Mouse (Mus musculus) cerebellum, adult 9-11 months (tissue): ENCODE measurements at regions not wholly inside any gene's neighbourhood (a gene's known extent, or its start where the extent isn't known, plus 50 kb on each side); places are given as distances from the start of the nearest gene placed in this dataset.

Experiments used
- DNase-seq: peaks from one replicate; pipeline ENCODE4 v3.0.0; 2022

GRCm38 (mm10) chr12:58901931-58902330 lies 109.9 kb downstream of the Sec23a start:
- DNase-seq, result no peak

GRCm38 (mm10) chr12:58875808-58876207 lies 136.0 kb downstream of the Sec23a start:
- no peak for DNase-seq

GRCm38 (mm10) chr12:58872465-58872864 lies 139.4 kb downstream of the Sec23a start:
- no peak for DNase-seq

DNA sequence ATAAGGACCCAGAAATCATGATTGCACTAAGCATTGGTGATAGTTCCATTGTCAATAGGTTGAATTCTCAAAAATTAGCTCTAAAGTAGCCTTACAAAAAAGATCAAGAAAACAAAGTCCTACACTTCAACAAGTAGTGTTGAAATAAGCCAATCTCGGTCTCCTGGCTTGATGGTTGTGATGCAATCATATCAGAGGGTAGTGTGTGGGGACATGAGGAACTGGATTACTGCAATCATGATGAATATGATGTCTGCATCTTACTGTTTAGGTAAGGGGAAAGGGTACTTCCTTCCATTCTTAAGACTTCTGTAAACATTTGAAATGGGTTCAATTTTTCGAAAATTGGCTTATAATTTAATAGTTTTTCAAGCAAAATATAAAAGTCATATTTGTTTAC lies 155.3 kb downstream of the Sec23a start:
- DNase-seq, result no peak

DNA sequence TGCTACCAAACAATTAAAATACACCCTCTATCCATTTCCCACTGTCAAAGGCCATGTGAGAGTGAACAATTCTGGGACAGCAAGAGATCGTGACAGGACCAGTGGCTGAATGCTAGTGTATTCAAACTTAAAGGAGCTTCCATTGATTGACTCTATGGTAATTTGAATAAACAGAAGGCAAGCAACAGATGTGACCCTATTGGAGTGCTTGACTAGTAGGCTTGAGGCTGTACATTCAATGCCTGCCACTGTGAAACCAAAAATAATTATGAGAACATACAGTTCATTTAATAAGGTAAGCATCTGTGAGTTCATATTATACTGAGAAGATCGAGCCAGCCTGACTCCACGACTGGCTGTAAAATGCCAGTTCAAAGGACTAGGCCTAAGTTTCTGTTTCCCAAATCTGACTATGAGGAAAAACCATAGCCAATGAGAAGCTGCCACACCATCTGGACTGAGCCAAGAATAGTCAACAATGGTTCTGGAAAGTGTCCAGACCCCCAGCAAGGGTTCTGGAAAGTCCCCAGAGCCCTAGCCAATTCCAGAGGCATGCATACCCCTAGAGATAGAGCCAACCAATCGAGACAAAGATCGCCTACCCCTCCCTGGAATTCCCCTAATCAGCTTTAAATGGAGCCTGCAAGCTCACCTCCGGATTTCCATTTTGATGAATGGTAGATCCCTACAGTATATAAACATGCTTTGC lies 160.0 kb downstream of the Sec23a start:
- peak; percentile 12 for DNase-seq

GRCm38 (mm10) chr12:58829656-58830055 lies 182.2 kb downstream of the Sec23a start:
- DNase-seq, result no peak

DNA sequence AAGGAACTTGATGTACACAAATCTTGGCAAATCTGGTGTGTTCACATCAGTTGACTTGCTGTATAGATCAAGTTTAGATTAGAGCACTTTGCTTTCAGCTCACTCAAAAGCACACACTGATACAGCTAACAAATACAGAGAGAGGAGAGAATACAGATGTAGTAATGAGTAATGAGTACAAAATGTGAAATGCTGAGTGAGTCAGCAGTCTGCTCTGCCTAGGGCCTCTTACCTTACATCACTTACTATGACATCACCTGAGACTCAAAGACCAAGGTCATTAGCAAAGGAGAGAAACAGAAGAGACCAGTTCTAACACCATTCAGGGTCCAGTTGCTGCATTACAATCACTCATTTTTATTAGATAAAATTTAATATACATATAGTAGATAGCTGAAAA lies 184.0 kb downstream of the Sec23a start:
- DNase-seq, result no peak

- DNase-seq, result no peak
Observed at GRCm38 (mm10) chr12:58825139-58825921, 186.5 kb downstream of the Sec23a start.

DNA sequence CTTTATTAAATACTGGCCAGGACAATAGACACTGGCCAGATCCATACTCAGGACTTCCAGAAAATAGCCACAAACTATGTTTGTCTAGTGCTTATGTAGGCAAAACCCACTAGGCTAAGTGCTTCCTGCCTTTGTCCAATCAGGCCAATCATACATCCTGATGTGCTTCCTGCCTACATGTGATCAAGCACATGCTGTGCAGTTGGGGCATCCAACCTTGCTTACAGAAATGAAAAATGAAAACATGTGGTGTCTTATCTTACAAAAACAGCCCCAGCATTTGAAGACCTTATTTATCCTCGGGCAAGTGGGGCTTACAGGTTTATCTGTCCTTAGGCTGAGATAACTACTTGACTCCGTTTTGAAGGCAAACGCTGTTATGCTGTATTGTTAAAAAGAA lies 188.8 kb downstream of the Sec23a start:
- no peak for DNase-seq

GRCm38 (mm10) chr12:58804068-58804467 lies 207.7 kb downstream of the Sec23a start:
- DNase-seq, result no peak

DNA sequence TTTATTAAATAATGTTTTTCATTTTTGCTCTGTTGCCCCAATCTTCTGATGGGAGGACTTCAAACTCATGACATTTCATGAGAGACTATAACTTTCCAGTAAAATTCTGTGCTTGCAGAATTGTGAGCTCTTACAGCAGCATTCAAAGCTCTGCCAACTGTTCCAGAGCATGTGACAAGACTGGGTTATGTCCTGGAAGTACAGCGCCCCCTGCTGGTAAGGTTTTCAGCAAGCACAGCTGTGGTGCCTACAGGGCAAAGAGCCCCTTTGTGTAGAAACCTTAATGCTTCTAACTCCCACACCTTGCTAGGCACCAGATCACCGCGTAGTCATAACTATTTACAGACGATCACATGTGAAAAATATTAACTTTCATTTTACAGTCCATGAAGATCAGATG lies 209.4 kb downstream of the Sec23a start:
- DNase-seq, result peak; percentile 6
